Mouse (Mus musculus): ENCODE measurements around the gene Cxxc4.

The Cxxc4 gene

GRCm38 (mm10) chr3:134243850-134244247 lies 7.6 kb downstream of the Cxxc4 start:
- DNase-seq (ENCODE audit: low spot score in 2 of 2), result no peak

- no peak for DNase-seq (ENCODE audit: low spot score in 2 of 2)
Measured at GRCm38 (mm10) chr3:134254221-134254620, 17.9 kb downstream of the Cxxc4 start.

GRCm38 (mm10) chr3:134258715-134259114 lies 22.4 kb downstream of the Cxxc4 start:
- no peak for DNase-seq (ENCODE audit: low spot score in 2 of 2)

- no peak for DNase-seq (ENCODE audit: low spot score in 2 of 2)
Measured at GRCm38 (mm10) chr3:134259300-134259699, 23.0 kb downstream of the Cxxc4 start.

- DNase-seq (ENCODE audit: low spot score in 2 of 2), result no peak
Measured at GRCm38 (mm10) chr3:134279655-134280054, 43.4 kb downstream of the Cxxc4 start.

GRCm38 (mm10) chr3:134281527-134282370 lies 45.5 kb downstream of the Cxxc4 start:
- DNase-seq (ENCODE audit: low spot score in 2 of 2), result no peak

- DNase-seq (ENCODE audit: low spot score in 2 of 2), result no peak
Measured at GRCm38 (mm10) chr3:134295217-134295616, 58.9 kb downstream of the Cxxc4 start.

- DNase-seq (ENCODE audit: low spot score in 2 of 2), result no peak
Measured at GRCm38 (mm10) chr3:134302681-134303491, 66.6 kb downstream of the Cxxc4 start.

GRCm38 (mm10) chr3:134303492-134303808 lies 67.2 kb downstream of the Cxxc4 start:
- no peak for DNase-seq (ENCODE audit: low spot score in 2 of 2)

- DNase-seq (ENCODE audit: low spot score in 2 of 2), result no peak
Measured at GRCm38 (mm10) chr3:134306507-134306906, 70.2 kb downstream of the Cxxc4 start.

- DNase-seq (ENCODE audit: low spot score in 2 of 2), result no peak
Measured at GRCm38 (mm10) chr3:134307801-134308200, 71.5 kb downstream of the Cxxc4 start.

All from spleen, postnatal 10 days (tissue).